Mouse (Mus musculus): ENCODE data around the gene Ltbr. TPM values are rescaled to one million over a fixed set of nuclear protein-coding genes. Genes with fewer than 3 reads are reported as not detected.
A peak's percentile ranks its signal among the peaks of the same experiment; 100 is the strongest.

Gene Ltbr
- polyA plus RNA-seq, 1 experiment from 2014 or later = 41.5 TPM

DNA sequence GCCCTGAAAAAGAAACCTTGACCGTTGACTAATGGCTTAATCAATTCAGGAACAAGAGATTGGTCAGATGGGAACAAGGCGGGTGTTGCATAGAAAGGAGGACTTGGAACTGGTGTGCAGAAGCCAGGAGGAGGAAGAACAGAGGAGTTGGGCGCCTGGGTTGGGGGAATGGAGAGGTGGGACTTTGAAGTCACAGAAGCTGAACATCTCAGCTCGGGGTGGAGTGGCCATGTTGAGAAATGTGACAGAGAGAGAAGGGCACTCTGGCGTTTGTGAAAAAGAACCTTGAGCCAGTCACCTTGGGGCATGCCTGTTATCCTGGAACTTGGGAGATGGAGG is 38.3 kb upstream of the Ltbr start:
- Histone ChIP-seq H3K36me3 (peaks cover 5% of the 10 kb centered on the region), H3K27me3 (ENCODE audit: low read depth, poor library complexity, severe bottlenecking) (no peaks in the 10 kb centered on the region), H3K27ac (no peak overlapping the region), H3K4me3 (no peak overlapping the region), H3K4me1 (peaks cover 85% of the 10 kb centered on the region), H3K9me3 (replicated peaks) (no peaks in the 10 kb centered on the region)
- no peak for DNase-seq (ENCODE audit: low spot score)
- 59% methylated on average over 5 of the region's 5 CpGs for WGBS

DNA sequence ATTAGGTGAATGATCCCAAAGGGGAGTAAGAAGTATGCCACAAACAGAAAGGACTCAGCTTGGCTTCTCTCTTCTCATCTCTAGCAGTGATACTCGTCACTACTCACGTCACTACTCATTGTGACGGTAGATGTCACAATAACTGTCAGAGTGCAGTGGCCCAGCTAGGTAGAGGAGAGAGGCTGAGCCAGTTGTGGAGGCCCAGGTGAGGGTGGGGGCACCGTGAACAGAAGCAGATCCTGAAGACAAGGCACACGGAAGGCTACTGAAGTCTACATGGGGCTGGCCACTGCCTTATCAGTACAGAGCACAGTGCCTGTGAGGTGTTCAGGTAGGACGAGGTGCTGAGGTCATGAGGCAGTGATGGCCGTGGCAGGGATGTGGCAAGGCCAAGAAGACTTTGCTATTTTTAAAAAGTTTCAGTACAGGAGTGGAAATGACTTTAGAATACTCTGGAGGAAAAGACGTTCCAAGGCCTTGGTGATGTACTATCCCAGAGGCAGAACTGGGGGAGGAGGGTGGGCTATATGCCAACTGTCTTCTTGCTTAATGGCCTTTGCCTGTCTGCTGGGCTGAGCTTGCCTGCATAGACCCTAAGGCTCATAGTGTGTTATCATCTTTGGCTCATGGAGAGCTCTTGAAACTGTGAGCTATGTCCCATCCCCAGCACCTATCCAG is 37.8 kb upstream of the Ltbr start:
- 69% methylated on average over 8 of the region's 8 CpGs for WGBS
- Histone ChIP-seq H3K36me3 (peaks cover 2% of the 10 kb centered on the region; the same call in 1 of the 2 replicates), H3K4me3 (peak overlapping the region; percentile 67), H3K27me3 (ENCODE audit: low read depth, poor library complexity, severe bottlenecking) (no peaks in the 10 kb centered on the region), H3K9me3 (replicated peaks) (no peaks in the 10 kb centered on the region), H3K27ac (no peak overlapping the region), H3K4me1 (peaks cover 82% of the 10 kb centered on the region)
- DNase-seq (ENCODE audit: low spot score) = no peak

DNA sequence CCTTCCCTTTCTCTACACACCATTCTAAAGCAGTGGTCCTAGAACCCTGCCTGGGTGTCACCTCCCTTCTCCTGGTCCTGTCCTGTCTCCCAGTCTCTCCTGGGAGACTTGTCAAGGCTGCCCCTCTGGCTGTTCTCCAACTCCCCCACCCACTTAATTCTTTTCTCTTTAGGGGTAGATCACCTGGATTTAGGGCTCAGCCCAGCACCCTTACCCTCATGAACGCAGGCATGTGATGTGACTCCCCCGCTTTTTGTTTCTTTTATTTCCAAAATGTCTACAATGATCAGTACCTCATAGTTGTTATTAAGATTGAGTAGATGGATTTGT is 37.3 kb upstream of the Ltbr start:
- Histone ChIP-seq H3K4me1 (peaks cover 77% of the 10 kb centered on the region), H3K36me3 (peaks cover 2% of the 10 kb centered on the region; the same call in 1 of the 2 replicates), H3K4me3 (peak overlapping the region; percentile 67), H3K27ac (peak overlapping the region; percentile 91), H3K27me3 (ENCODE audit: low read depth, poor library complexity, severe bottlenecking) (no peaks in the 10 kb centered on the region), H3K9me3 (replicated peaks) (no peaks in the 10 kb centered on the region)
- DNase-seq (ENCODE audit: low spot score) = no peak
- WGBS = 81% methylated on average over 2 of the region's 2 CpGs

DNA sequence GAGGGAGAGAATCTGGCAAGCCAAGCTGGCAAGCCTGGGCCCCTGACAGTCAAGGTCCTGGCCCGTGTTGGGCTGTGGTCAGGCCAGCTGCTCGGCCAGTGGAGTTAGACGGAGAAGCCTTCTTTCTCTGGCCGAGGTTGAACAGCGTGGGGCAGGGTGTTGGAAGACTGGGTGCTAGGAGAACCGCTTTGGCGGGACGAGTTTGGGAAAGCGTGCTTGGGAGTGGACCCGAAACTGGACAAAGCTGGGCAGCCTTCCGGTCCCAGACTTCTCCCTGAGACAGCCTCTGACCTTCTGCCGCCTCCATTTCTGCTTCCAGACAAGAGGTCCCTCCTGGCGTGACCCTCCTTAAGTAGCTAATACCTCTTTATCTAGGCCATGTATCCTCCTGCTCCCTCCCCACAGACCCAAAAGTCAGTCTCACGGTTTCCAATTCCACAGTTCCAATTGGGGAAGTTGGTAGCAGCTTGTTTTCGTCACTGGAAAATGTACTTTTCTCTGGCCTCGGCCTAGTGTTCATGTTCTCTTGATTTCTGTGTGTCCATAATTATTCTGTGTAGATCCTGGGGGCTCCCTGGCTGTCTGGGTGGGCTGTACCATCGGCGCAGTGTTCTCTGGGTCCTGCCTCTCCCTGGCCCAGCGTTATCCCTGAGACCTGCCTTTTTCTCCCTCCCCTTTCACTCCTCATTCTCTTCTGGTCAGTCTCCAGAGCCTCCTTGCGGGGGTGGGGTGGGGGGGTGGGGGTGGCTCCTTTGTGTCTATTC is 36.7 kb upstream of the Ltbr start:
- 2% methylated on average over 20 of the region's 20 CpGs for WGBS
- Histone ChIP-seq H3K9me3 (replicated peaks) (no peaks in the 10 kb centered on the region), H3K27ac (peak overlapping the region; percentile 91), H3K27me3 (ENCODE audit: low read depth, poor library complexity, severe bottlenecking) (no peaks in the 10 kb centered on the region), H3K36me3 (peaks cover 2% of the 10 kb centered on the region; the same call in 1 of the 2 replicates), H3K4me3 (peak overlapping the region; percentile 67), H3K4me1 (peaks cover 71% of the 10 kb centered on the region)
- no peak for DNase-seq (ENCODE audit: low spot score)

DNA sequence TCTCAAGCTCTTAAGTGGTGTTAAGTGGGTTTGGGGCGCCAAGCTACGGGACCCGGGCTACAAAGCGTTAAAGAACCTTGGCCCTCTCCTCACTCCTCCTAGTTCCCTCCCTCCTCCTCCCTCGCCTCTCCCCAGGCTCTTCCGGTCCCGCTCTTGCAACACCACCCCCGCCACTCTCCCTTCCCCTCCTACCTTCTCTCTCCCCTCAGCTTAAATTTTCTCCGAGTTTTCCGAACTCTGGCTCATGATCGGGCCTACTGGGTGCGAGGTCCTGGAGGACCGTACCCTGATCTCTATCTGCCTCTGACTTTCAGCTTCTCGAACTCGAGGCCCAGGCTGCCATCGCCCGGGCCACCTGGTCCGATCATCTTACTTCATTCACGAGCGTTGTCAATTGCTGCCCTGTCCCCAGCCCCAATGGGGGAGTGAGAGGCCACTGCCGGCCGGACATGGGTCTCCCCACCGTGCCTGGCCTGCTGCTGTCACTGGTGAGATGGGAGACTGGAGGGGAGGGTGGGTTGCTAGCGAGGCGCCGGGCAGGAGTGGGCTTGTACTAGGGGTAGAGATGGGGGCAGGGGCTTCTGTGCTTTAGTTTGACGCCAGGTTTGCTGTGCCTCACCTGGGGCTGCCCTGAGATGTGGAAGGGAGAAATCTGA is 36.0 kb upstream of the Ltbr start:
- WGBS = under 1% methylated on average over 27 of the region's 27 CpGs
- peak overlapping the region; percentile 91 for H3K27ac ChIP-seq
- peak; percentile 74 for DNase-seq (ENCODE audit: low spot score)
- no peaks in the 10 kb centered on the region for H3K9me3 ChIP-seq (replicated peaks)
- peak overlapping the region; percentile 67 for H3K4me3 ChIP-seq
- peaks cover 2% of the 10 kb centered on the region; the same call in 1 of the 2 replicates for H3K36me3 ChIP-seq
- no peaks in the 10 kb centered on the region for H3K27me3 ChIP-seq (ENCODE audit: low read depth, poor library complexity, severe bottlenecking)
- H3K4me1 ChIP-seq = peaks cover 68% of the 10 kb centered on the region

- Histone ChIP-seq H3K36me3 (peaks cover 2% of the 10 kb centered on the region; the same call in 1 of the 2 replicates), H3K9me3 (replicated peaks) (no peaks in the 10 kb centered on the region), H3K27me3 (ENCODE audit: low read depth, poor library complexity, severe bottlenecking) (no peaks in the 10 kb centered on the region), H3K4me3 (peak within 1 kb of the TSS; percentile 67), H3K27ac (peak within 1 kb of the TSS; percentile 91), H3K4me1 (peaks cover 68% of the 10 kb centered on the region)
- 6% methylated on average over 22 of the region's 22 CpGs for WGBS
- DNase-seq (ENCODE audit: low spot score) = no peak
These were observed 35.3 kb upstream of the Ltbr start, which contains the start of gene Tnfrsf1a for GRCm38 (mm10) chr6:125348721-125349574. Tnfrsf1a (plus strand) TSS chr6:125349362.

DNA sequence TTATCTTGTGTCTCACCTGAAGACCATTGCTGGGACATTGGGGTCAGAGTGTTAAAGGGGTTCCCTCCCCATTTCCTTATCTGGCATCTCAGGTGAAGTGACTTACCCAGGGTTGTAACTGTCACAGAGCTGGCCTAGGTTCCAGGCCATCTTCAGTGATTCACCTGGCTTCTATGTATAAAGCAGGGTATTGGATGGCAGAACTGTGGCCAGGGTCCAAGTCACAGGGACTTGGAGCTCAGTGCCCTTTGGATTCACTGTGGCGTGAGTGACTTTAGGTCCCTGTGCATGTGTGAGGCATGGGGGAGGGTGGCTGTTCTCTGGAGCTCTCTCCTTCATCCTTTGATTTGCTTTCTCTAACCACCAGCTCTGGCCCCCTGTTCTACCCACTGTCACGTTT is 32.3 kb upstream of the Ltbr start:
- WGBS = 54% methylated on average over 2 of the region's 2 CpGs
- Histone ChIP-seq H3K9me3 (replicated peaks) (no peaks in the 10 kb centered on the region), H3K27ac (no peak overlapping the region), H3K4me3 (no peak overlapping the region), H3K4me1 (peaks cover 58% of the 10 kb centered on the region), H3K36me3 (no peaks in the 10 kb centered on the region), H3K27me3 (ENCODE audit: low read depth, poor library complexity, severe bottlenecking) (no peaks in the 10 kb centered on the region)
- DNase-seq (ENCODE audit: low spot score) = no peak

- DNase-seq (ENCODE audit: low spot score) = no peak
- H3K4me1 ChIP-seq = peaks cover 58% of the 10 kb centered on the region
- 73% methylated on average over 1 of the region's 1 CpGs for WGBS
- no peak overlapping the region for H3K4me3 ChIP-seq
- H3K36me3 ChIP-seq = no peaks in the 10 kb centered on the region
- H3K27me3 ChIP-seq (ENCODE audit: low read depth, poor library complexity, severe bottlenecking) = no peaks in the 10 kb centered on the region
- H3K27ac ChIP-seq = no peak overlapping the region
- no peaks in the 10 kb centered on the region for H3K9me3 ChIP-seq (replicated peaks)
These were observed 31.9 kb upstream of the Ltbr start for GRCm38 (mm10) chr6:125345625-125346024.

GRCm38 (mm10) chr6:125344866-125345265 is 31.2 kb upstream of the Ltbr start:
- Histone ChIP-seq H3K4me1 (peaks cover 56% of the 10 kb centered on the region), H3K27me3 (ENCODE audit: low read depth, poor library complexity, severe bottlenecking) (no peaks in the 10 kb centered on the region), H3K36me3 (no peaks in the 10 kb centered on the region), H3K4me3 (no peak overlapping the region), H3K9me3 (replicated peaks) (no peaks in the 10 kb centered on the region), H3K27ac (no peak overlapping the region)
- no peak for DNase-seq (ENCODE audit: low spot score)
- WGBS = 64% methylated on average over 4 of the region's 4 CpGs

DNA sequence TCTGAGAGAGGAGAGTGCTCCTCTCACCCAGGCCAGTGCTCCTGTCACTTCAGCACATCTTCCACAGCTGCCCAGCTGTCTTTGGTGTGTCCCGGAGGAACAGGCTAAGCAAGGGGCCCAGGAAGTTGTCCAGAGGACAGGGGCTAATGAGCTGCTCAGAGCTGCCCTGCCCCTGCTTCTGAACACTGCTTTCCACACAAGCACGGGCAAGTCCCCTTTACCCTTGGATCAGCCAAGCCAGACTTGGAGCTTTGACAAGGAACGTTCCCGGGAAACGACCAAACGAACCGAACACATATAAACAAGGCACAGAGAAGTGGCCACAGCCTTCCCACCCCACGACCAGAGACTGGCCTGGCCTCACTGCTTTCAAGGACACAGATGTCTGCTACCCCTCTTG is 30.4 kb upstream of the Ltbr start:
- H3K27ac ChIP-seq = peak overlapping the region; percentile 53
- 33% methylated on average over 8 of the region's 8 CpGs for WGBS
- H3K4me1 ChIP-seq = peaks cover 50% of the 10 kb centered on the region
- H3K9me3 ChIP-seq (replicated peaks) = no peaks in the 10 kb centered on the region
- H3K36me3 ChIP-seq = no peaks in the 10 kb centered on the region
- H3K27me3 ChIP-seq (ENCODE audit: low read depth, poor library complexity, severe bottlenecking) = no peaks in the 10 kb centered on the region
- H3K4me3 ChIP-seq = no peak overlapping the region
- DNase-seq (ENCODE audit: low spot score) = no peak

DNA sequence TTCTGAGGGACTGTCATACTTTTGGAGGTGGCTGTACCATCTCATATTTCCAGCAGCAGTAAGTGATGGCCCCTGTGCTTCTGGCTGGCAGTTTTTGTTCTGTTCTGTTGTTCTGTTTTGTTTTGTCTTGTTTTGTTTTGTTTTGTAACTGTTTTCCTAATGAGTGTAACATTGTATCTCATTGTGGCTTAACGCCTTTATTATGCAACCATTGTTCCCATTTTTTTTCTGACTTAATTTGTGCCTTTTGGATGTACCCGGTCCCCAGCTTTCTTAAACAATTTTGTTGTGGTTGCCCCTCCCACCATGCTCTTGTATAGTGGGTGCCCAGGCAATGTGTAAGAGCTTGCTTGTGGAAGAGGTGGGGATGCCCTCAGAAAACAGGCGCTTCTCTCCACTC is 28.5 kb upstream of the Ltbr start:
- no peak for DNase-seq (ENCODE audit: low spot score)
- Histone ChIP-seq H3K9me3 (replicated peaks) (no peaks in the 10 kb centered on the region), H3K4me1 (peaks cover 40% of the 10 kb centered on the region), H3K4me3 (no peak overlapping the region), H3K27ac (no peak overlapping the region), H3K36me3 (no peaks in the 10 kb centered on the region), H3K27me3 (ENCODE audit: low read depth, poor library complexity, severe bottlenecking) (no peaks in the 10 kb centered on the region)
- 86% methylated on average over 3 of the region's 3 CpGs for WGBS

GRCm38 (mm10) chr6:125340244-125340643 is 26.6 kb upstream of the Ltbr start:
- Histone ChIP-seq H3K36me3 (no peaks in the 10 kb centered on the region), H3K4me1 (peaks cover 40% of the 10 kb centered on the region), H3K4me3 (no peak overlapping the region), H3K9me3 (replicated peaks) (no peaks in the 10 kb centered on the region), H3K27ac (peak overlapping the region; percentile 58), H3K27me3 (ENCODE audit: low read depth, poor library complexity, severe bottlenecking) (no peaks in the 10 kb centered on the region)
- no peak for DNase-seq (ENCODE audit: low spot score)
- WGBS = 75% methylated on average over 5 of the region's 5 CpGs

Data from limb, embryonic 10.5 days (tissue).